Mouse (Mus musculus) erythroblast, embryonic 14.5 days (primary cell): ENCODE measurements around the gene Tenm2. TPM values are rescaled to one million over a fixed set of nuclear protein-coding genes. Genes with fewer than 3 reads are reported as not detected.

Experiments
- H3K27me3 ChIP-seq: 2 replicates; pipeline ENCODE4 v1.6.1; 2012; ENCODE audit warnings: inconsistent platforms; ENCODE audit not compliant: control insufficient read depth
- H3K36me3 ChIP-seq: 2 replicates; pipeline ENCODE4 v1.6.1; 2012; ENCODE audit warnings: mild to moderate bottlenecking, inconsistent platforms; ENCODE audit not compliant: control insufficient read depth
- H3K4me1 ChIP-seq: 2 replicates; pipeline ENCODE4 v1.6.1; 2012; ENCODE audit warnings: inconsistent platforms; ENCODE audit not compliant: control insufficient read depth
- H3K4me3 ChIP-seq: replicated peaks from 2 replicates; pipeline ENCODE3; 2012; ENCODE audit warnings: moderate library complexity, mild to moderate bottlenecking, inconsistent platforms
- H3K9me3 ChIP-seq: 2 replicates; pipeline ENCODE4 v1.6.1; 2012; ENCODE audit warnings: low read length, inconsistent platforms, mixed read lengths; ENCODE audit not compliant: control insufficient read depth
- GATA1 ChIP-seq: IDR thresholded peaks from 2 replicates; pipeline ENCODE4 v1.6.1; 2012; ENCODE audit warnings: low read length, inconsistent platforms, mixed read lengths
- TAL1 ChIP-seq: IDR thresholded peaks from 3 replicates; pipeline ENCODE4 v1.6.1; 2012; ENCODE audit warnings: low read length, inconsistent platforms, mixed read lengths
- polyA plus RNA-seq: library from polyadenylated mRNA; stranded (reverse); fragments of >175 nt; gene quantifications from 2 replicates; pipeline ENCODE4 v1.2.3, GENCODE M21; 2012

Tenm2 gene
- polyA plus RNA-seq, 1 experiment: under 0.01 TPM

- Histone ChIP-seq H3K4me1 (no peaks in the 10 kb centered on the region), H3K9me3 (peaks cover 5% of the 10 kb centered on the region), H3K36me3 (no peaks in the 10 kb centered on the region), H3K27me3 (no peaks in the 10 kb centered on the region), H3K4me3 (no peak overlapping the region)
- no peak for TF ChIP-seq GATA1
- TF ChIP-seq TAL1: no peak
These were observed 295.1 kb downstream of the Tenm2 start for GRCm38 (mm10) chr11:36940557-36941110.

DNA sequence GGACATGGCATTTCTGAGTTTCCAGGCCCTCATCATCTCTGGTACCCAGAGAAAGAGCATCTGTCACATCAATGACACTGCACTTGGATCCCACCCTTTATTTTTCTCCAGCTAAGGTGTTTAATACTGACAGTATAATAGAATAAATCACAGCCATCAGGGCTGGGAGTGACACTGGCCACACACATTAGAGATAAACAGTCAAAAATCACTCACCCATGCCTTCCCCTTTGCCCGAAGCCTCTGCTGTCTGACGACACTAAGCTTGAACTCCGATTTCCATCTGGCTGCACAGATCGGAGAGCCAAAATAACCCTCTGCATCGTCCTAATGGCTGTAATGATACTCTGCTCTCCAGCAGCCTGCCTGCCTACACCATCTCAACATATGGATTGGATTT lies 305.9 kb downstream of the Tenm2 start:
- no peaks in the 10 kb centered on the region for H3K4me1 ChIP-seq
- no peaks in the 10 kb centered on the region for H3K27me3 ChIP-seq
- no peak overlapping the region for H3K4me3 ChIP-seq
- TF ChIP-seq GATA1 (no peak), TAL1 (no peak)
- H3K36me3 ChIP-seq: no peaks in the 10 kb centered on the region
- no peaks in the 10 kb centered on the region for H3K9me3 ChIP-seq

DNA sequence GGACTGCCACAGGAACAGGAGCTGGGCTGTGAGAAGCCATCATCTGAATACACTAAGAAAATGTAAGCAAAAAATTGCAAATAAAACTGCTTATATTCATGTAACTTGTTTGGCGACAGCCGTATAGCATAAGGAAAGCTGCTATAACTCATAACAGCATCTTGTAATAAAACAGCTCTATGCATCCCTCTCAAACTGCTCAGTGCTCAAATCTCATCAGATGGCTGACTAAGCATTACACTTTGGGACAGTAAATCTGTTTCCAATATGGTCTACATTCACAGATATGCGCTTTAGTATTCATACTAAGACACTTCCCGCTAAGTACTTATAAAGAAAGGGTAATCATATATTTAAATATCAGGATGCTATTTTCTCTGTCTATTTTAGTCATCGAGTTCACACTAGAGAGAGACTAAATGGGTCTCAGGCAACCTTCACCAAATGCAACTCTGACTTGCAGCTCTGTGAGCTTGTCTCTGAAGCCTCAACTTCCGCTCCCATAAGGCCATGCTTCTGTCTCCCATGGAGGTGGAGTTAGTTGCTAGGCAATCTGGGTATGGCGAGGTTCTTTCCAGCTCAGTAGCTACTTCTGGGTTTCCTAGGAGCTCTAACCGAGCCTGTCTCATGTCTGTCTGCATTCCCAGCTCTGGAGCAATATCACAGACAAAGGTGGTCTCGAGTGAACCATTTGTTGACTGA lies 308.9 kb downstream of the Tenm2 start:
- Histone ChIP-seq H3K9me3 (no peaks in the 10 kb centered on the region), H3K36me3 (no peaks in the 10 kb centered on the region), H3K27me3 (no peaks in the 10 kb centered on the region), H3K4me1 (no peaks in the 10 kb centered on the region), H3K4me3 (no peak overlapping the region)
- TF ChIP-seq TAL1 (no peak), GATA1 (no peak)

GRCm38 (mm10) chr11:36919301-36919700 lies 316.5 kb downstream of the Tenm2 start:
- H3K27me3 ChIP-seq: no peaks in the 10 kb centered on the region
- H3K9me3 ChIP-seq: no peaks in the 10 kb centered on the region
- no peaks in the 10 kb centered on the region for H3K4me1 ChIP-seq
- TF ChIP-seq GATA1 (no peak), TAL1 (no peak)
- H3K36me3 ChIP-seq: no peaks in the 10 kb centered on the region
- H3K4me3 ChIP-seq: no peak overlapping the region

DNA sequence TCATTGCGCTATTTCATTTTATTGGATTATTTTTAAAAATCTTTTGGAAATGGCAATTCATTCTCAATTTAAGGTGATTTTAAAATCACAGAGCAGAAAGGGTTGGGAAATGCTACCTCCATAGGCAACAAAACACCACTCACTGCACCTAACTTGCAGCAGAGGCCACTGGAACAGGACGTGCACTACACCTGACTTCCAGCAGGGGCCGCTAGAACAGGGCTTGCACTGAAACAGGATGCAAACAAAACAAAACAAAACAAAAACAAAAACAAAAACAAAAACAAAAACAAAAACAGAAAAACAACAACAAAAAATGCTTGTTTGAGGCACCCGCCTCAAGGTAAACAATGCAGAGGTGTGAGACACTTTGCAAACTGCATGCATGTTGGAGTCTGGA lies 324.4 kb downstream of the Tenm2 start:
- no peak overlapping the region for H3K4me3 ChIP-seq
- no peak for TF ChIP-seq TAL1
- no peak for TF ChIP-seq GATA1
- no peaks in the 10 kb centered on the region for H3K27me3 ChIP-seq
- H3K36me3 ChIP-seq: no peaks in the 10 kb centered on the region
- no peaks in the 10 kb centered on the region for H3K4me1 ChIP-seq
- H3K9me3 ChIP-seq: no peaks in the 10 kb centered on the region

GRCm38 (mm10) chr11:36909036-36909435 lies 326.7 kb downstream of the Tenm2 start:
- no peaks in the 10 kb centered on the region for H3K36me3 ChIP-seq
- H3K9me3 ChIP-seq: no peaks in the 10 kb centered on the region
- H3K4me1 ChIP-seq: no peaks in the 10 kb centered on the region
- no peaks in the 10 kb centered on the region for H3K27me3 ChIP-seq
- TF ChIP-seq GATA1: no peak
- TF ChIP-seq TAL1: no peak
- H3K4me3 ChIP-seq: no peak overlapping the region

GRCm38 (mm10) chr11:36902302-36902701 lies 333.5 kb downstream of the Tenm2 start:
- no peaks in the 10 kb centered on the region for H3K4me1 ChIP-seq
- TF ChIP-seq TAL1: no peak
- TF ChIP-seq GATA1: no peak
- H3K36me3 ChIP-seq: no peaks in the 10 kb centered on the region
- H3K9me3 ChIP-seq: no peaks in the 10 kb centered on the region
- no peak overlapping the region for H3K4me3 ChIP-seq
- no peaks in the 10 kb centered on the region for H3K27me3 ChIP-seq

DNA sequence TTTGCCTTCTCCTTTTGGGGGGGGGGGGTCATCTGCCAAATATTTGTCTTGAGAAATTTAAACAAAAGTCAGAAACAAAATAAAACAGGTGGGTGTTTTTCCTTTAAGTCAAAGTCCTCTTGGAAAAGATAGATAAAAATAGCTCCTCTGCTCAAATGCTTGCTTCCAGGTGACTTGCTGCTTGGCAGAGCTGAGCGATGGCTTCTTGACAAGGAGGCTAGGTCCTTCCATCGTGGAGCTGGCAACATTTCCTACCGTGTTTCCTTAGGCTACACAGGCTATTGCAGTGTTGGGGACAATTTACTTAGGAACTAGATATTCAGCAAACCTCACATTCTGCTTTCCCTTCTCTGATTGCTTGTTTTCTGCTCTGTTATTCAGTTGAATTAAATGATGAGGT lies 342.7 kb downstream of the Tenm2 start:
- Histone ChIP-seq H3K36me3 (no peaks in the 10 kb centered on the region), H3K27me3 (no peaks in the 10 kb centered on the region), H3K4me3 (no peak overlapping the region), H3K4me1 (no peaks in the 10 kb centered on the region), H3K9me3 (no peaks in the 10 kb centered on the region)
- no peak for TF ChIP-seq GATA1
- TF ChIP-seq TAL1: no peak

DNA sequence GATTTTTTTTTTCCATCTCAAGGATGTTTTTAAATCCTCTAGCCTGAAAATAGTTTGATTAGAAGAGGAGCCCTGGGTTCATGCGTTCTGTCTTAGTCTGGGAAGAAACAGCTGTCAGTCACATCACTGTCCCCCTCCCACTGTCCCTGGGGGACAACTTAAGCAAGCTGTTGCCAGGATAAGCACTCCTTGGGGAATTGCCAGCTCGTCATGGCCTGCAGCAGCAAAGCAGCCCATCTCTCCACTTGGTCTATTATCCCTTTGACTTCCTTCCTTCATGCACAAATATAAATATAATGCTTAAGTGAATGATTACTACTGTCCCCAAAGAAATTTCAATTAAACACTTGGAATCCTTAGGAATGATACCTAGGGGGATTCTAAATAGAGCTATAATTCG lies 344.7 kb downstream of the Tenm2 start:
- TF ChIP-seq GATA1 (no peak), TAL1 (no peak)
- no peaks in the 10 kb centered on the region for H3K4me1 ChIP-seq
- H3K27me3 ChIP-seq: no peaks in the 10 kb centered on the region
- H3K36me3 ChIP-seq: no peaks in the 10 kb centered on the region
- no peaks in the 10 kb centered on the region for H3K9me3 ChIP-seq
- no peak overlapping the region for H3K4me3 ChIP-seq
